Mouse (Mus musculus): ENCODE measurements at regions not wholly inside any gene's neighbourhood (a gene's known extent, or its start where the extent isn't known, plus 50 kb on each side); places are given as distances from the start of the nearest gene placed in this dataset.

- TF ChIP-seq POLR2A (IDR thresholded peaks at IDR 0.05; ENCODE audit: low read depth, low read length) (no peak), CTCF (conservative IDR thresholded peaks at IDR 0.05; ENCODE audit: insufficient read depth, insufficient read length, low read depth, low read length) (no peak)
These were observed 108.8 kb downstream of the Adcyap1r1 start for GRCm38 (mm10) chr6:55560606-55561005.
